Mouse (Mus musculus): ENCODE results near the gene Ubxn7.

Ubxn7 gene

DNA sequence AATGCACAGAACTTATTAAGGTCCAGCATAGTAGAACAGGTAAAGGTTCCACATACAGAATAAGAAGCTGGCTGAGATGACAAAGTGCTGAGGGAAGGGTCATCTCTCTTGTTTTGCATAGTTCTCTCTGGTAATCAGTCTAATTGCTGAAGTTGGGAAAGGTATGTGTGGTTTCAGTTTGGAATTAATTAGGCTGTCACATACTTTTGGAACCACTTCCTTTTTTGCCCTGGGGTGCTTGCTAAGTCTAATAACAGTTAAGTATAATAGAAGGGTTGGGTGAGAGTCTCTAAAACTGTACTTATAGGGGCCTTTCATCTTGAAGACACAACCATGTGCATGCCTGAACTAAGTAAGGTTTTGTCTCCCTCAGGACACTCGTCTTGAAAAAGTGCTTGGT, 104.6 kb downstream of the Ubxn7 start:
- DNase-seq, result no peak

- no peak for DNase-seq
Observed at GRCm38 (mm10) chr16:32437266-32437665, 105.2 kb downstream of the Ubxn7 start.

- DNase-seq, result no peak
Observed at GRCm38 (mm10) chr16:32441432-32441831, 109.4 kb downstream of the Ubxn7 start.
